Mouse (Mus musculus) CD4-positive naive resting alpha-beta T cell, adult 57 days (primary cell): Measurements from ENCODE around the gene Bcorl1. TPM values are rescaled to one million over a fixed set of nuclear protein-coding genes. Genes with fewer than 3 reads are reported as not detected.

ENCODE experiments used
- total RNA-seq: library from RNA; stranded (reverse); gene quantifications from one replicate; pipeline ENCODE4 v1.2.4, GENCODE M21; 2023

Bcorl1 gene
- 15.2 TPM for total RNA-seq

DNA sequence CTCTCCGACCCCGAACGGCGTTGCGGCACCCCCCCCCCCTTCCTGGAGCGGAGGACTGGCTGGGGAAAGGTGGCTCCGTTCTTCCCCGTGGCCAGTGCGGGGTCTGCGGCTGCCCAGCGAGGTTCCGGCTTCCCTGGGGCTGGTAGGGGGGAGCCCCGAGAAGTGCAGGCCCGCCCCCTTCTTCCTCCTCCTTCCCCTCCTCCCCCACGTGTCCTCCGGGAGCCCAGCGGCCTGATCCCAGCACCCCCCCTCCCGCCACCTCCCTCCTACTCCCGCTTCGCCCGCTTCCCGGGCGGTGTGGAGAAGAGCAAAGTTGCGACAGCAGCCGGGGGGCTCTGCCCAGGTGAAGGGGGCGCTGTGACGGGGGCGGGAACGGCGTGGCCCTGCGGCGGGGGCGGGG, at the start of gene Bcorl1:
Bcorl1 (plus strand) TSS at position 218 of the 400 bp plus-strand sequence.

Other genes with a start within 250 kb of the Bcorl1 start
- not detected for gene Xpnpep2, start 232.6 kb upstream of the Bcorl1 start, total RNA-seq
- 188 TPM for gene Sash3, start 194.9 kb upstream of the Bcorl1 start, total RNA-seq
- 30.7 TPM for gene Zdhhc9, start 132.5 kb upstream of the Bcorl1 start, total RNA-seq
- gene Utp14a, start 84.5 kb upstream of the Bcorl1 start, total RNA-seq = 45.4 TPM
- 108 TPM for gene Elf4, start 121.8 kb downstream of the Bcorl1 start, total RNA-seq
- 14.7 TPM for gene Aifm1, start 172.2 kb downstream of the Bcorl1 start, total RNA-seq
- not detected for gene Rab33a, start 177.9 kb downstream of the Bcorl1 start, total RNA-seq